Mouse (Mus musculus) liver, adult 2 months (tissue): ENCODE results near the gene Lst1.

ENCODE experiments used
- CTCF ChIP-seq: fragments of 200-500 bp; IDR thresholded peaks from 2 replicates; pipeline ENCODE4 v1.5.1; 2011; ENCODE audit warnings: low read depth, low read length, control low read depth
- POLR2A ChIP-seq: fragments of 200-500 bp; IDR thresholded peaks from 2 replicates; pipeline ENCODE4 v1.6.1; 2011; ENCODE audit warnings: low read length, control low read depth; ENCODE audit not compliant: insufficient read depth; ENCODE audit errors: extremely low read depth

- TF ChIP-seq CTCF (no peak), POLR2A (no peak)
These were observed 13.8 kb downstream of the Lst1 start for GRCm38 (mm10) chr17:35174201-35174977.
